Mouse (Mus musculus) brain, embryonic 14.5 days (tissue): Measurements from ENCODE around the gene 1600014C10Rik.

Experiments
- CTCF ChIP-seq: fragments of 200-500 bp; IDR thresholded peaks from 2 replicates; pipeline ENCODE4 v1.5.1; 2012; ENCODE audit warnings: inconsistent platforms, mild to moderate bottlenecking, moderate library complexity, borderline replicate concordance; ENCODE audit not compliant: insufficient read depth, insufficient read length; ENCODE audit errors: extremely low read depth
- POLR2A ChIP-seq: fragments of 200-500 bp; IDR thresholded peaks from 2 replicates; pipeline ENCODE4 v1.6.1; 2012; ENCODE audit warnings: mild to moderate bottlenecking, inconsistent platforms, borderline replicate concordance; ENCODE audit not compliant: poor library complexity, insufficient read depth, insufficient read length, severe bottlenecking; ENCODE audit errors: extremely low read depth

- no peak for TF ChIP-seq CTCF
- no peak for TF ChIP-seq POLR2A
Observed at GRCm38 (mm10) chr7:38176056-38176455, 7.0 kb upstream of the 1600014C10Rik start.
